Mouse (Mus musculus): Measurements from ENCODE around the gene Tbc1d10a.

GRCm38 (mm10) chr11:4174586-4174985, 12.0 kb upstream of the Tbc1d10a start:
- TF ChIP-seq CTCF (IDR thresholded peaks at IDR 0.05; ENCODE audit: borderline replicate concordance, extremely low read depth, insufficient read depth, insufficient read length): no peak
- no peak for TF ChIP-seq POLR2A (IDR thresholded peaks at IDR 0.05; ENCODE audit: borderline replicate concordance, extremely low read depth, insufficient read depth, insufficient read length, poor library complexity, severe bottlenecking)

Measured in brain, embryonic 14.5 days (tissue).